Mouse (Mus musculus): Measurements from ENCODE around the gene Cnp. TPM values are rescaled to one million over a fixed set of nuclear protein-coding genes. Genes with fewer than 3 reads are reported as not detected.
A peak's percentile ranks its signal among the peaks of the same experiment; 100 is the strongest.

The Cnp gene
- polyA plus RNA-seq, 1 experiment from 2014 or later: 32.0 TPM

DNA sequence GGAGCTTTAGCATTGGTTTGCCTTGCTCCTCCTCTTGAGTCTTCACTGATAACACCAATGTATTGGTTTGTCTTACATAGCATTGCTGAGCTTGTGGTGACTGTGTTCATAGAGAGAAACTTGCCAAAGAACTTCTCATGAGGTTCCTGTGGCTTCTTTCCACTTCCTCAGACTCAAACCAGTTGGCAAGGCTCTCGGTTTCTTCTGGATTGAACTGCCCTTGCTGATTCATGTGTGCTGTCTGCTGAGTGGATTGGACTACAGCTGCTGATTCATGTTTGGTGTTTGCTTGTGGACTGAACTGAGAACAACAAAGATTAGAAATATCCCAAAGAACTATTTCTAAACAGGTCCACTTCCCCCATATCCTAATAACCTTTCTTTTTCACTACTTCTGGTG is 38.7 kb upstream of the Cnp start:
- H3K27ac ChIP-seq (replicated peaks): no peak overlapping the region
- no peaks in the 10 kb centered on the region for H3K4me1 ChIP-seq
- H3K9ac ChIP-seq: no peak overlapping the region
- no peaks in the 10 kb centered on the region for H3K9me3 ChIP-seq (replicated peaks)
- no peaks in the 10 kb centered on the region for H3K36me3 ChIP-seq
- no peak overlapping the region for H3K4me2 ChIP-seq (replicated peaks)
- WGBS: 87% methylated on average over 1 of the region's 1 CpGs
- no peak overlapping the region for H3K4me3 ChIP-seq (replicated peaks)
- no peak for ATAC-seq (ENCODE audit: insufficient number of reproducible peaks, low FRiP score, low TSS enrichment, low read depth)
- no peaks in the 10 kb centered on the region for H3K27me3 ChIP-seq

DNA sequence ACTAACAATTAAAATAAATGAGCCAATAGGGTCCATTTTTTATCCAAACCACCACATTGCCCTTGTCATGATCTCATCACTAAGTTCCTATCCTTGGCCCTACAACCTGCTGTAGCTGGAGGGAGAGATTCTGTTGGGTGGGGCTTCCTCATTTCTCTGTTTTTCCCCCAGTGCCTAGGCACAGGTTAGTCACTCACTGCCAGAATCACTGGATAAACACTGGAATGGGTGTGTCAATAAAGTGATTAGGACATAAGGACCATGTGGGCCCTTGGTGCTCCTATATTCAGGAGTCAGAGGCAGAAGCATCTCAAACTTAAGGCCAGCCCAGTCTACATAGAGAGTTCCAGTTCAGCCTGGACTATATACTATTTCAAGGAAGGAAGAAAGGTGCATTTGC is 38.2 kb upstream of the Cnp start:
- ATAC-seq (ENCODE audit: insufficient number of reproducible peaks, low FRiP score, low TSS enrichment, low read depth): no peak
- Histone ChIP-seq H3K4me1 (no peaks in the 10 kb centered on the region), H3K36me3 (no peaks in the 10 kb centered on the region), H3K9me3 (replicated peaks) (no peaks in the 10 kb centered on the region), H3K4me2 (replicated peaks) (no peak overlapping the region), H3K27me3 (no peaks in the 10 kb centered on the region), H3K4me3 (replicated peaks) (no peak overlapping the region), H3K9ac (no peak overlapping the region), H3K27ac (replicated peaks) (no peak overlapping the region)

DNA sequence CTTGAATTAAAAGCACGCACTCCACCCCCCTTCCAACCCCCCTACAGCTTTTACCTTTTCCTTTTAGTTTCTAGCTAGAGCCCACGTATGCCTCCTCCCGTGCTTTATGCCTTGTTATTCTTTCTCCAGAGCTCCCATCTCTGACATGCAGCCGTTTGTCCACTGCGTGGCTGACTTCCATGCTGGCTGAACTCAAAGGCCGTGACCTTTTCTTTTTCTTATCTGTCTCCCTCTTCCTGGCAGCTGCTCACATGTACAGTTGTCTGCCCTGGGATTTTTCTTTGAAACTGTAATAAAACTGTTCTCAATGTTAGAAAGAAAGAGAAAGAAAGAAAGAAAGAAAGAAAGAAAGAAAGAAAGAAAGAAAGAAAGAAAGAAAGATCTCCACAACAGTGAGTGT is 33.7 kb upstream of the Cnp start:
- peaks cover 11% of the 10 kb centered on the region for H3K4me1 ChIP-seq
- H3K36me3 ChIP-seq: no peaks in the 10 kb centered on the region
- H3K9ac ChIP-seq: no peak overlapping the region
- no peak overlapping the region for H3K4me2 ChIP-seq (replicated peaks)
- no peak overlapping the region for H3K27ac ChIP-seq (replicated peaks)
- H3K4me3 ChIP-seq (replicated peaks): no peak overlapping the region
- WGBS: 56% methylated on average over 6 of the region's 6 CpGs
- no peak for ATAC-seq (ENCODE audit: insufficient number of reproducible peaks, low FRiP score, low TSS enrichment, low read depth)
- no peaks in the 10 kb centered on the region for H3K27me3 ChIP-seq
- H3K9me3 ChIP-seq (replicated peaks): no peaks in the 10 kb centered on the region

DNA sequence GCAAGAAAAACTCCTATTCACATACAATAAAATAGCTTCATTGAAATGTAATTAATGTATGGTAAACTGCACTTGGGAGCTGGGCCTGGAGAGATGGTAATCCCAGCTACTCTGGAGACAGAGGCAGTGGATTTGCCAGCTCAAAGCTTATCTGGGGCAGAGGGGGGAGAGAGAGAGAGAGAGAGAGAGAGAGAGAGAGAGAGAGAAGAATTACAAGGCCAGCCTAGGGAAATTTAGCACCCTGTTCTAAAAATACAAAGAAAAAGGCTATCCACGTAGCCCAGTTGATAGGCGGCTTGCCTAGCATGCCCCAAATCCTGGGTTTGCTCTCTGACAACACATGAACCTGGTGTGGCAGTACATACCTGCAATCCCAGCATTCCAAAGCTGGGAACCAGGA is 33.1 kb upstream of the Cnp start:
- WGBS: 88% methylated on average over 2 of the region's 2 CpGs
- Histone ChIP-seq H3K9me3 (replicated peaks) (no peaks in the 10 kb centered on the region), H3K27me3 (no peaks in the 10 kb centered on the region), H3K4me3 (replicated peaks) (no peak overlapping the region), H3K4me2 (replicated peaks) (no peak overlapping the region), H3K4me1 (peaks cover 13% of the 10 kb centered on the region), H3K36me3 (no peaks in the 10 kb centered on the region), H3K27ac (replicated peaks) (no peak overlapping the region), H3K9ac (no peak overlapping the region)
- ATAC-seq (ENCODE audit: insufficient number of reproducible peaks, low FRiP score, low TSS enrichment, low read depth): no peak

DNA sequence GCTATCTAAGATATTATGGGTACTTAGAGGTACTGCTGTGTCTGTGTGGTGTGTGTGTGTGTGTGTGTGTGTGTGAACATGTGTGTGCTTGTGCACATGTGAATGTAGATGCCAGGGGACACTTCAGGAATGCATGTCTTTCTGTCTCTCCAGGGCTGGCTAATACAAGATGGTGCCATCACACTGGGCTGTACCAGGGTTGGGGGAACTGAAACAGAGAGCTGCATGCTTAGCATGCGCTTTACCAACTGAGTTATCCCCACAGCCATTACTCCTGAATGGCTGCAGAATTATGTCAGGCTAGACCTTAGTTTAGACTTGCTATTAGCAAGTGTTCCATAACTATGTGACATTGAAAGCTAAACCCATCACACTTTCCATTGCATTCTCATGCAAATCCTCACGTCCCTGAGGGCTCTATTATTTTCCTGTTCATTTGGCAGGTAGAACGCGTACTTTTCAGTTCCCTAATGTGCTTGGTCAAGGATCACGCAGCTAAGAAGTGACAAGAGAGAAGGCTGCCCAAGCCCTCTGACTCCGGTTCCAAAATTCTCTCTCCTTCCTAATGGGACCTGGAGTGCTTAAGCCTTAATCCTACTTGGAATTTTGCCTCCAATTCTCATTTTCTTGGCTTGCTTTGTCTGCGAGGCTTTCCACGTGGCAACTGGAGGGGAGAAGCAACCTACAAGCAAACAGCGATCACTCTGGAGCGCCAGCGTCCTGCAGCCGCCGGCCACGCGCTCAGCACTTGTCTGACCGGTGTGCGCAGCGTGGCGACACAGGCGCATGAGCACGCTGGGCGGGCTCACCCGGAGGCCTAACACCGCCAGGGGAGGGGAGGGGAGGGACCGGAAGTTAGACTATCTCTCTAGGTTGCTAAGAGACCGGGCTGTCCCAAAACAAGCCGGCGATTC is 29.6 kb upstream of the Cnp start, which contains the start of gene Ttc25:
Ttc25 (plus strand) TSS at position 776 of the 914 bp plus-strand sequence.
- 4% methylated on average over 28 of the region's 28 CpGs for WGBS
- Histone ChIP-seq H3K36me3 (no peaks in the 10 kb centered on the region), H3K27me3 (no peaks in the 10 kb centered on the region), H3K27ac (replicated peaks) (peak within 1 kb of the TSS; percentile 79), H3K9me3 (replicated peaks) (no peaks in the 10 kb centered on the region), H3K4me3 (replicated peaks) (peak within 1 kb of the TSS; percentile 49), H3K4me1 (peaks cover 13% of the 10 kb centered on the region), H3K4me2 (replicated peaks) (peak within 1 kb of the TSS; percentile 82), H3K9ac (peak within 1 kb of the TSS; percentile 39)
- peak; percentile 93 for ATAC-seq (ENCODE audit: insufficient number of reproducible peaks, low FRiP score, low TSS enrichment, low read depth)

DNA sequence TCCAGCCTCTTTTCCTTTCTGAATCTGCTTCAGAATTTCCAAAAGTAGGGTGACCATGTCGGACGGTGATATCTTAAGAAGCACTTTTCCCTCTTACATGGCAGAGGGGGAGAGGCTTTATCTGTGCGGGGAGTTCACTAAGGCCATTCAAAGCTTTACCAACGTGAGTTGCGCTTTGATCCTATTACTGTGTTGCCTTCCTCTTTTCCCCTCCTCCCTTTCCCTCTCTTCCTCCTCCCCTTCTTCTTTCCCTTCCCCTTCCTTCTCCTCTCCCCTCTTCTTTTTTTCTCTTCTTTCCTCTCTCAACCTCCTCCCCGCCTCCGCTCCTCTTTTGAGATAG is 29.0 kb upstream of the Cnp start:
- peak overlapping the region; percentile 82 for H3K4me2 ChIP-seq (replicated peaks)
- H3K9ac ChIP-seq: no peak overlapping the region
- H3K27me3 ChIP-seq: no peaks in the 10 kb centered on the region
- ATAC-seq (ENCODE audit: insufficient number of reproducible peaks, low FRiP score, low TSS enrichment, low read depth): no peak
- H3K36me3 ChIP-seq: no peaks in the 10 kb centered on the region
- WGBS: 30% methylated on average over 7 of the region's 7 CpGs
- no peaks in the 10 kb centered on the region for H3K9me3 ChIP-seq (replicated peaks)
- H3K4me1 ChIP-seq: peaks cover 13% of the 10 kb centered on the region
- no peak overlapping the region for H3K27ac ChIP-seq (replicated peaks)
- peak overlapping the region; percentile 49 for H3K4me3 ChIP-seq (replicated peaks)

DNA sequence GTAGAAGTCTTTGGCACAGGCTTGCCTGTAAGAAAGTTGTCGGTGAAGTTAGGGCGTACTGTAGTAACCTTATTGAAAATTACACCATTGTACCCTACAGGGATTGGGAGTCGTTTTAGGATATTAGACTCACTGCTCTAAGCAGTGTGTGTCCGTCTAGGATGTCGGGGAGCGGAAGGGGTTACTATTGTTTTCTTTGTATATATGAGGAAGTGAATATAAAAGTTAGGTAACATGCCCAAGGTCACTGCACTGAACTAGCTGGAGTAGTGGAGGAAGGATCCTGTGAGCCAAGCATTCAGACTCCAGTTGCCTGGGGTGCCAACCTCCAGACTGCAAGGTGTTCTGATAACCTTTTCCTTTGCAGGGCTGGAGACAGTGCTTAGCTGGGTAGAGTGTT is 27.7 kb upstream of the Cnp start:
- no peaks in the 10 kb centered on the region for H3K27me3 ChIP-seq
- no peak overlapping the region for H3K9ac ChIP-seq
- no peak for ATAC-seq (ENCODE audit: insufficient number of reproducible peaks, low FRiP score, low TSS enrichment, low read depth)
- no peak overlapping the region for H3K4me2 ChIP-seq (replicated peaks)
- 83% methylated on average over 6 of the region's 6 CpGs for WGBS
- H3K9me3 ChIP-seq (replicated peaks): no peaks in the 10 kb centered on the region
- H3K4me1 ChIP-seq: peaks cover 13% of the 10 kb centered on the region
- H3K36me3 ChIP-seq: no peaks in the 10 kb centered on the region
- H3K27ac ChIP-seq (replicated peaks): no peak overlapping the region
- no peak overlapping the region for H3K4me3 ChIP-seq (replicated peaks)

DNA sequence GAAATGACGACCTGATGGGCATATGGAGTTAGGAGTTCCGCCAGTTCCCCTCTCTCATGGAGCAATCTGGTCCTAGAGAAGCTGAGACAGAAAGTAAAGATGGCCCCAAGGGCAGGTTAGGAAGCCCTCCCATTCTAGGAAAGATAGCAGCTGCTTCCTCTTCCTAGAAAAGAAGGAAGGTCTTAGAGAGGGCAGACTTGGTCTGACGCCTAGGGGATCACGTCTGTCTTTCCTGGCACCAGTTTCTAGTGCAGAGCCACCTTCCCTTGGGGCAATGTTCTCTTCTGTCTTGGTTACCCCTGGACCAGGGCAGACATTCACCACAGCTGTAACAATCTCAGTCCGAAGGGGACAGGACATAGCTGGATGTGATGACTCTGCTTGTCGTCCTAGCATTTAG is 26.6 kb upstream of the Cnp start:
- Histone ChIP-seq H3K9me3 (replicated peaks) (no peaks in the 10 kb centered on the region), H3K4me3 (replicated peaks) (no peak overlapping the region), H3K9ac (no peak overlapping the region), H3K4me2 (replicated peaks) (no peak overlapping the region), H3K27me3 (no peaks in the 10 kb centered on the region), H3K27ac (replicated peaks) (no peak overlapping the region), H3K4me1 (peaks cover 13% of the 10 kb centered on the region), H3K36me3 (no peaks in the 10 kb centered on the region)
- ATAC-seq (ENCODE audit: insufficient number of reproducible peaks, low FRiP score, low TSS enrichment, low read depth): no peak
- WGBS: 81% methylated on average over 6 of the region's 6 CpGs

DNA sequence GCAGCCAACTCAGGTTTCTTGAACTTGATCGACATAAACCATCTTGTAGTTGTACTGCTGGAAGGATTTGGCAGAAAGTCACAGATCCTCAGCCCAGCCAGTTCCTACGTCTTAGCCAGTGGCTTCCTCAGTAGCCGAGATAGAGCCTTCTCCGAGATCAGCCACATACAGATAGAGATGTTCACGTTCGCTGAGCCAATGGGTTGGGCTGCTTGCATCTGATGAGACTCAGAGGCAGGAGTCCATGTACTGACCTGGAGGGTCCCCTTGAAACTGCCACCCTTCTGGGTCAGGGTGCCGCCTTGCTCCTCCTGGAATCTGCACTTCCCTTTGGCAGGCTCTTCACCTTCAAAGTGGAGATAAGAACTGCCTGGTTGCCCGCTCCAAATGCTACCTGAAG is 25.2 kb upstream of the Cnp start:
- Histone ChIP-seq H3K4me2 (replicated peaks) (no peak overlapping the region), H3K9me3 (replicated peaks) (no peaks in the 10 kb centered on the region), H3K4me3 (replicated peaks) (no peak overlapping the region), H3K27ac (replicated peaks) (no peak overlapping the region), H3K36me3 (no peaks in the 10 kb centered on the region), H3K4me1 (peaks cover 13% of the 10 kb centered on the region), H3K27me3 (no peaks in the 10 kb centered on the region), H3K9ac (no peak overlapping the region)
- ATAC-seq (ENCODE audit: insufficient number of reproducible peaks, low FRiP score, low TSS enrichment, low read depth): no peak
- WGBS: 80% methylated on average over 8 of the region's 8 CpGs

DNA sequence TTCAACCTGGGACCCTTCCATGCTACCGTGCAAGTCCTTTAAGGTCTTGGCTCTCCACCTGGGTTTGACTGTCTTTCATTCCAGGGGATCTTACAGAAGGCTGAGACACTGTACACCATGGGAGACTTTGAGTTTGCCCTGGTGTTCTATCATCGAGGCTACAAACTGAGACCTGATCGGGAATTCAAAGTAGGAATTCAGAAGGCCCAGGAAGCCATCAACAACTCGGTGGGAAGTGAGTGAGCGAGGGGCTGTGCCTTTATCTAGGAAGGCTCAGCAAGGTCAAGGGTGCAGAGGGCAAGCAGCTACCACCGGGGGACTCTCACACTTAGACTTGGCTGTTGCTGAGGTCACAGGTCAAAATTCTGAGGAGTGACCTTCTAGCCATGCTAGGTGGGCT is 24.6 kb upstream of the Cnp start:
- ATAC-seq (ENCODE audit: insufficient number of reproducible peaks, low FRiP score, low TSS enrichment, low read depth): no peak
- Histone ChIP-seq H3K9ac (no peak overlapping the region), H3K4me2 (replicated peaks) (no peak overlapping the region), H3K4me3 (replicated peaks) (no peak overlapping the region), H3K27me3 (no peaks in the 10 kb centered on the region), H3K4me1 (peaks cover 9% of the 10 kb centered on the region), H3K9me3 (replicated peaks) (no peaks in the 10 kb centered on the region), H3K27ac (replicated peaks) (no peak overlapping the region), H3K36me3 (no peaks in the 10 kb centered on the region)
- WGBS: 72% methylated on average over 6 of the region's 6 CpGs

DNA sequence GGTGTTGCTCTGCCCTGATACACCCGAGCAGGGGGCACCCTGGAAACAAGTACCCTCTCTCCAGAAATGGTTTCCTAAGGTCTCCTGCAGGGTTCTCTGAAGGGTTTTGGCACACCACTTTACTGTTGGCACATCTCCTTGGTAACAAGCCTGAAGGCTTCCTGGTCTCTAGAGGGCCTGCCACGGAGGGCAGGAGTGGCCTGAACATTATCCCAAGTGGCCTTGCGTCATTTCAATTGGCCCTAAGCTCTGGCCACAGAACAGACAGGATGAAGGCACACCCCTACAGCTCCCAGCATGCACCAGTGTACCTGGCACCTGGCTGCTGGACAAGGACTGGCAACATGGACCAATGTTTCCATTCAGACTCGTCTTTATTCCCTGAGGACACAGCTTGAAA is 21.9 kb upstream of the Cnp start:
- no peak overlapping the region for H3K9ac ChIP-seq
- ATAC-seq (ENCODE audit: insufficient number of reproducible peaks, low FRiP score, low TSS enrichment, low read depth): no peak
- H3K27ac ChIP-seq (replicated peaks): no peak overlapping the region

DNA sequence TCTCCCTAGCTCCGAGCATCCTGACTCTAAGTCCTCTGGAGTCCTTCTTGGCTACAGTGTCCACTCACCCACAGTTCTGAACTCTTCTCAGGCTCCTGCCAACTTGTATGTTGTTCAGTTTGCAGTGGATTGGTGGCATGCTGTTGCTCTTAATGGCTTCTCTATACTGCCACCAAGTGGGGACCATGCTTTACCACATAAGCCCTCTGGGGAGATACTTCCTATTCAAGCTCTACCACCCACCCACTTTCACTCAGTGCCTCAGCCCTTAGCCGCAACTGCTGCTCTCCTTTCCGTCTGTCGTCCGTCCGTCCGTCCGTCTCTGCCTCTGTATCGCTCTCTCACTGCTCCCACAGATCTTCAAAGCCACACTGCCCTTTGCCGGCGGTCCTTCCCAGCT is 19.1 kb upstream of the Cnp start:
- Histone ChIP-seq H3K27me3 (no peaks in the 10 kb centered on the region), H3K4me1 (0 out of 2 replicates have a peak, but pooled peaks cover 4% of the 10 kb centered on the region), H3K36me3 (no peaks in the 10 kb centered on the region), H3K27ac (replicated peaks) (no peak overlapping the region), H3K9ac (no peak overlapping the region), H3K9me3 (replicated peaks) (no peaks in the 10 kb centered on the region), H3K4me2 (replicated peaks) (peak overlapping the region; percentile 31; the same call in 1 of the 2 replicates), H3K4me3 (replicated peaks) (no peak overlapping the region; the same call in 1 of the 2 replicates)
- WGBS: 19% methylated on average over 11 of the region's 11 CpGs
- ATAC-seq (ENCODE audit: insufficient number of reproducible peaks, low FRiP score, low TSS enrichment, low read depth): no peak

More for the DNA sequence above, 21.9 kb upstream of the Cnp start:
- Histone ChIP-seq H3K4me3 (replicated peaks) (no peak overlapping the region), H3K36me3 (no peaks in the 10 kb centered on the region), H3K4me2 (replicated peaks) (no peak overlapping the region), H3K27me3 (no peaks in the 10 kb centered on the region), H3K9me3 (replicated peaks) (no peaks in the 10 kb centered on the region), H3K4me1 (0 out of 2 replicates have a peak, but pooled peaks cover 4% of the 10 kb centered on the region)
- whole genome bisulfite sequencing: 80% methylated on average over 4 of the region's 4 CpGs

All from embryonic facial prominence, embryonic 15.5 days (tissue).